Mouse (Mus musculus): ENCODE results near the gene Pla1a.

Pla1a gene

DNA sequence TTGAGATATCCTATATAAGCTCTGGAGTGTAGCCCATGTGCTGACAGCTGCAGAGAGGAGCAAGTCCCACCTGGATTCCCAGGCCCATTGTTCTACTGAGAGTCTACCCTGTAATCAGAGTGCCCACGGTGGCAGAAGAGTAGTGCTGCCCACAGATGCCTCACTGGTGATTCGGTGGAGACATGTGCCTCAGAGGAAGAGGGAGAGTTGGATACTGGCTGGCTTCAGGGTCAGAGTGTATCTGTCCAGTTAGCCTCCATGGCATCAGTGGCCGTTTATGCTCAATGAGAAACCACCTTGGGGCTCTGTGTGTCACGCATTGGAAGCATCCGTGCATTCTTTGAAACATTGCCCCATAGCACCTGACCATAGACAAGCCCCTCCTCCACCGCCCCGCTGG, 69.3 kb downstream of the Pla1a start:
- DNase-seq = no peak

DNA sequence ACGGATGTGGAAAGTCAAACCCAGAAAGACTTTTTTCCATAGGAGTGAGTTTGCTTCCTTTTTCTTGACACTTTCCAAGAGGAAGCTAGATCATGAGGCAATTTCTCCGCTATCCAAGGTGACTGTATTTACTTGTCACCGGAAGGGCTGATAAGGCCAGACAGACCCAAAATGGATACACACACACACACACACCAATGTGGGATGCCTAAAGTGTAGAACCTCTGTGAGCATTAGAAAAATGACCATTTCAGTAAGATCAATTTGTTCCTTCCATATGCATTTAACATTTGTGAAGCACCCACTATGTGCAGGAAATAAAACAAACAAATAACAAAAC, 69.7 kb downstream of the Pla1a start:
- DNase-seq = no peak

DNA sequence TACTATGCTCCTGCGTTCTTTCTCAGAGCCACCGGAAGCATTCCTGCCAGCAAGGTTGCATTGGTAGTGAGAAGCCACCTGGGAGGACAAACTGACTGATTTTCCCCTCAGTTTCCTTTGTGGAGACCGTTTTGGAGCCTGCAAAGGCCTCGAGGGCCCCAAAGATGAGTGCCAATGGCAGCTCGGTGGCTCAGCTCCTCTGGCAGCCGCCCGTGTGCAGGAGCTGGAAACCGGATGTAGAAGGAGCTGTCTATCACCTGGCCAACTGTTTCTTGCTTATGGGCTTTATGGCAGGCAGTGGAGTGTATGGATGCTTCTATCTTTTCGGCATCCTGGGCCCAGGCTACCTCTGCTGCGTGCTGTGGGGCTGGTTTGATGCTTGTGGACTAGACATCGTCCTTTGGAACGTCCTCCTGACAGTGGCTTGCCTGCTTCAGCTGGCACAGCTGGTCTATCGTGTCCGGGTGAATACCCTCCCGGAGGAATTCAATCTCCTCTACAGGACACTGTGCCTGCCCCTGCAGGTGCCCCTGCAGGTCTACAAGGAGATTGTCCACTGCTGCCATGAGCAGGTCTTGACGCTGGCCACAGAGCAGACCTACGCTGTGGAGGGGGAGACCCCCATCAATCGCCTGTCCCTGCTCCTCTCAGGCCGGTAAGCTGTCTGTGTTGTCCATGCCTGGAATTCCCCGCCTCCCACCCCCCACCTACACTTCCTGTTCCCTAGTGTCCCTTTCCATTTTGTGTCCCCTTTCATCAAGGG, 70.3 kb downstream of the Pla1a start:
- DNase-seq = no peak

DNA sequence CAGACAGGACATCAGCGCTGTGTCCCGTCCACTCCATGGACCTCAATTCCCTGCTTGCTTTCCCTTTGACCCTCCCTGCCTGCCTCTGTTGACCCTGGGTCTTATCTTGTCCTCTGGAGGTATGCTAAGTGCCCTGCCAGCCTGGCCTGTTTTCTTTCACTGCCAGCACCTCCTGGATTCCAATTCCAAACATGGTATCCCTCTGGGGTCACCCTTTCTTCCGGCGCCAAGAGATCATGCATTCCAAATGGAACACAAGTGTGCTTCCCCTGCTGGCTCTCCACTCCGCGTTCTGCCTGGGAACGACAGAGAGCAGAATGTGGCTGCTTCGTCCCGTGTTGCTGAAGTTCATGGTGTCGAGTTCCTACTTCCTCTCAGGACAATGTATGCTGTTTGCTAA, 71.0 kb downstream of the Pla1a start, which contains the start of gene Popdc2:
Gene Popdc2, plus strand, starts transcription at position 277 of the 400 bp plus-strand sequence.
- DNase-seq = no peak

DNA sequence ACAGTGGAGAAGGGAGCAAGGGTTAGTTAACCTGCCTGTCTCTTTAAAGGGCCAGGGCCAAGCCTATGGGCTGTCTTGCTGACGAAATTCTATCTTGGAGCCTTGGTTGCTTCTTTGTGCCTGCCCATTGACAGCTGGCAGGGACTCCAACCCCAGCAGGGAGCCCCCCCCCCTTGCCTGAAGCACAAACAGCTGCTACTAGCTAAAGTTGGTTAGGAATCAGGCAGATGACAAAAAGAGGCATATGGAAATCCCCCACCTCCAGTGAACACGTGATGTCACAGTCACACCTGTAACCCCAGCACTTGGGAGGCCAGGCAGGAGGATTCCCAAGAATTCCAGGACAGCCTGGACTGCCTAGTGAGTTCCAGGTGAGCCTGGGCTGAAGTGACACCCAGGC, 72.6 kb downstream of the Pla1a start:
- no peak for DNase-seq

DNA sequence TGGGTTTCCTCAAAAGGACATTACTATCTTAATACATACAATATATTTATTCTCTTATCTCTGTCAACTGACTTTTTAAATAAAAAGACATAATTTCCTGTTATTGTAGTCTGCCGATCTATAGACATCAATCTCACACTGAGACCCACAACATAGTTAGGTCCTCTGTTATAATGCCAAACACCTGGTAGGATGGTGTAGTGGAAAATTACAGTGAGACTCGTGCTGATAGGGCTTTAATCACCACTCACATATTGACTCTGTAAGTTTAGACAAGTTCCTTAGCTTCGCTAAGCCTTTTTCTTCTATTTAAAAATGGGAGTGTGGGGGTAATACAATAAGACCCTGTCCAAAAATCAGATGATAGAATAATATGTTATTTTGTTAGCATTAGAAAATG, 73.1 kb downstream of the Pla1a start:
- no peak for DNase-seq

DNA sequence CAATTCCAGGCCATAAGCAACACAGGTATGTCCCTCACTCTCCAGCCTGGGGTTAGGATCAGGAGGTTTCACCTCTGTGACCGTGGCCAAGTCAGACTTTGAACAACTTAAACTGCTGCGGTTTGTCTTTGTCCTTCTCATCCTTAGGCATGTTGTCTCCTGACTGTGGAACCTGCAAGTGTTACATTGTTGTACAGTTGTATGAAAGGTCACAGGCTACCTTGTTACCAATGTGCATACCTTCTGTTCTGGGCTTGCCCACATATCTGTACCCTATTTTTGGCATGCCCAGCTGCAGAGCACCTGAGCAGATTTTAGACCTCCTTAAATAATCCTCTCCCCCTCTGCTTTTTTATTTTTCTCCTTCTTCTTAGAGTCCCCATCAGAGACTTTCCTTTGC, 73.7 kb downstream of the Pla1a start:
- DNase-seq = no peak

DNA sequence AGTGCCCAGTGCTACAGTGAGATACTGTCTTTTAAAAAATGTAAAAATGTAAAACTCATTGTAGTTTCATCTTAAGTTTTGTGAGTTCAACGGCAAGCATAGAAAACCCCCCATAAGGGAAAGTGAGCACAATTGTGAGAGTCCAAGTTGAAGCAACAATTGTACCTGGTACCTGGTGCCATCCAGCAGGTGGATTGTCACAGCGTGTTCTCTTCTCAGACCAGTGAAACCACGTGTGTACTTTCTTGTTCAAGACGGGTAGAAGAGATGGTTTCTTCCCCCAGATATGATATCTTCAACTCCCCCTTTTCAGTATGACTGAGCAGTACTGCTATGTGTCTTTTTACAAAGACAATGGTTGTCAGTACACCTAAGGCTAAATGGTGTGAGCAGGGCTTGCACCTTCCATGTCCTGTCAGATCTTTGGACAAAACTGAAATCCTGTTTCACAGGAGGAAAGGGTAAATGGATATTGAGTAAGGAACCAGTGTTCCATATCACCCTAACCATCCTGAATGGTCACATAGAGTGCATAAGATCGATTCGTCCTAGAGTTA, 74.6 kb downstream of the Pla1a start:
- DNase-seq = no peak

DNA sequence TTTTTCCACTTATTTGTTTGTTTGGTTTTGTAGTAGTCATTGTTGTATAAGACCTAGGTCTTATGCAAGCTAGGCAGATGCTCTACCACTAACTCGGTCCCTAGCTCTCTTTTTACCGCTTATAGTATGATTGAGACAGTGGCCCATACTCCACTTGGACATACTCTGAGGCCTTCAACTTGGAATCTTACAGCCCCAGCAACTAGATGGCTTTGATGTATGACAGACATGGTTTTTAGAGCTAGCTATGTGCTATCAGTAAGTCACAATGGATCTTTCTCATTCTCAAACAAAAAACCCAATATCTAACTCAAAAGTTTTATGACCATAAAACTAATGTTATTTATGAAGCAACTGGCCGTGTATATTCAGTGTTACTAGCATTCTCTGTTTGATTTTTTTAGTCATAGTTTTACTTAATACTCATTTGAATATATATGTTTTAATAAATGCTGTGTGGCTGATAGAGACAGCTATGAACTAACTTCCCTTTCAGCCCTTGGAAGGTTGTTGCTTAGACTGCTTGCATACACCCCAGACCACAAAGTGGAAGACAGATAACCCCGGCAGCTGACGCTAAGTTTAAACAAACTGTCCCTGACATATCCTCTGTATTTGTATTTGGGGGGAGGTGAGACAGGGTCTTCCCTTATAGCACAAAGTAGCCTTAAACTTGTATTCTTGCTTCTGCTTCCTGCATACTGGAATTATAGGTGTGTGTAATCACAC, 78.6 kb downstream of the Pla1a start:
- DNase-seq = no peak

DNA sequence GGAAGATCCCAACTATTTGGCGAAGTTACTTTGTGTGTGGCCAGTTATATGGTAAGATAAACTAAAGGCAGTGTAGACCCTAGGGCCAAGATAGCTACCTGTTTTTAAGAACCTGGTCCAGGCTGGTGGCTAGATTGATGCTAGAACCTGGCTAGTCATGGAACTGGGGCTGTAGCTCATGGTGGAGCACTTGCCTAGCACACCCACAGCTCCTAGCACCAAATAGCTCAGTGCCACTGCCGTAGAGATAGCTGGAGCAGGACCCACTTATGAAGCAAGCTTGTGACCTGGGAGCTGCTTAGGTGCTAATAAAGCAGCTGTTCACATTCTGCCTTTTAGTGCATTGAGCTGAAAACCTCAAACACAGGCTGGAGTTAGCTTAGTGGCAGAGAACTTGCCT, 79.3 kb downstream of the Pla1a start:
- DNase-seq = no peak

DNA sequence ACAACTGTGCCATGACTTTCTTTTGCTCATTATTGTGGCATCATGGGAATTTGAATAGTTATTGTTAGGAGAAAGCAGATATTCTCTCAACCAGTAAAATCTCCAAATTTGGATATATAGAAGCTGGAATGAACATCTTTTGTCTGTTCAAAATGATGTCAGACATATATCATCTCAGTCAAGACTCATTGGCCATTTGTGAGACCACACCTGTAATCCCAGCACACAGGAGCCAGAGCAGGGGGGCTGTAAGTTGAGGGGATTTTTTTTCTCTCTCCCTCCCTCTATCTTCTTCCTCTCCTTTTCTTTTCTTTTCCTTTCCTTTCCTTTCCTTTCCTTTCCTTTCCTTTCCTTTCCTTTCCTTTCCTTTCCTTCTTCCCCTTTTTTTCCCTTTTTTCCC, 80.1 kb downstream of the Pla1a start:
- no peak for DNase-seq

DNA sequence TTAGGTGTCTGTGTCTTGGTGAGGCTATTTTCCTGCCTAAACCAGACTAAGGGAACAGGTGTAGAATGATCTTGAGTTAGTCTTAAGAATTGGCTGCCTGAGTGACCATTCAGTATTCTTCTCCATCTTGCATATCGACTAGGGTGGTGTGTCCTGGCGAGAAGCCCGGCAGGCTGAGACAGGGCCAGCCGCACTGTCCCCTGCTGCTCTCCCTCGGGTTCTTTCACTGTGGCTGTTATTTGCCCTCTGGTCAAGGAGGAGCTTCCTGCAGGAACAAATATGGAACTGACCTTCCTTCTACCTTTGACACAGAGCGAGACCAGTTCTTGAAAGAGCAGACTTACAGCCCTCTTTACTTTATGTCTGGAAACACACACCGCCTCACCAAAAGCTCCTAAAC, 80.9 kb downstream of the Pla1a start:
- DNase-seq = peak; percentile 15

DNA sequence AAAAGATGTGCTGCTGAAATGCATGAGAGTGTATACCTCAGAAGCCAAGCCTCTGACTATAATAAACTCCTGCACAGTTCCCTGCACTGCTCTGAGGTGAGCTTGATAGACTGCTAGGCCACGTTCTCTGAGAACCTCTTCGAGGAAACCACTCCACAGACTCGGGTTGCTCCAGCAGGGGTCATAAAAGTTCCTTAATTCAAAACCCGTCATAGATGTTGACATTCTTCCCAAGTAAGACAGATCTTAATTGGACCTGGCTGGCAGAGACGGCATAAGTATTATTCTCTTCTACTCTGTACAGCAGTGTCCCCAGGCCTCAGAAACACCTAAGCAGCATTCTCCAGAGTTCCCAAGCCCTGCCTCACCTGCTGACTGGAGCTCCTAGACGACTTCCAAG, 82.0 kb downstream of the Pla1a start:
- DNase-seq = no peak

DNA sequence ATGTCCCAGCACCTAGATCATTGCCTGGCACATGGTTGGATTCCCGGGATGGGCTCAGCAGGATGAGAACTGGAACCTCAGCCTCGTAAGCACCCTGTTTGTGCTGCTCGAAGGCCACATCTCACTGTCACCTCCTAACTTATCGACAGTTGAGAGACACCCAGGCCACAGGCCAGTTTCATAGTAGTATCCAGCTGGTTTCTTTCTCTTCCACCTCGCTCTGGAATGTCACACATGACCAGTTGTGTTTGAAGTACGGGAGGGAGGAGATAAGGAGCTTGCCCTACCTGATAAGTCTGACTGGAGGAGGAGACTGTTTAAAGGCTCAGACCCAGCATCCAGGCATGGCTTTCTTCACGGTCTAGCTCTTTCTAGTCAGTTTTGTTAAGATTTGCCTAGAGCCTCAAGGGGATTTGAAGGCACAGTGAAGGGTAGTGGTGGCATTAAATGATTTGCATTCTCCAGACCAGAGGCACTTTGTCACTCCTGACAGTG, 82.5 kb downstream of the Pla1a start:
- no peak for DNase-seq

DNA sequence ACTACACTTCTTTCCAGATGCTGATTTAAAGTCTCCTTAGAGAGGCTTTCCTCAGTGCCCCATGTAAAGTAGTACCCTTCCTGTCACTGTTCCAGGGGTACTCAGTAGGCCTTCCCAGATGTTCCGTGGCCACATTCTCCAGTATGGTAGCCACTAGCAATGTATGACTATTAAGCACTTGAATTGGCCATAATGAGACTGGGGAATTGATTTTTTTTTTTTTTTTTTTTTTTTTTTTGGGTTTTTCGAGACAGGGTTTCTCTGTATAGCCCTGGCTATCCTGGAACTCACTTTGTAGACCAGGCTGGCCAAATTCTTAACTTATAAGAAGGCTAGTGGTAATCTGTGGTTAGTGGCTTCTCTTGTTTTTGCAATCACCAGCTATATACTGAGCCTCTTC, 83.1 kb downstream of the Pla1a start:
- DNase-seq = no peak

DNA sequence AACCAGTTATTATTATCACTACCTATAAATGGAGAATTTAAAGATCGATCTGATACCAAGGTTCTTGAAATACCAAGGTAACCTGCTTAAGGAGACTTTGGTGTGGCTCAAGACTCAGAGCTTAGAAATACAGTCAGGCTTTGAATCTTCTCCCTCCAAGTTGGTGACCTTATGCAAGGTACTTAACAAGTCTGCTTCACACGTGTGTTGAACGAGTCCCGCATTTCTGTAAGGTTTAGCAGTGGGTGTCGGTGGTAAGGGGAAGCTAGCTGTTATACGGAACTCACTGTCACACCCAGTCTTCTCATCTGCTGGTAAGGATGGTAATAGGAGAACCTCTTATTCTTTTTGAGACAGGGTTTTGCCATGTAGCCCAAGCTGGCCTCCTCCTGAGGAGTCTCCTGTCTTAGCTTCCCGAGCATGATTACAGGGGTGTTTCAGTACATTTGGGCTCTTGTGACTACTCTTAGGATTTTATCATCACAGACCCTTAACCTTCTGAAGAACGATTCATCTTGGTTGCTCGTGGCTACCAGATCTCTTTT, 84.7 kb downstream of the Pla1a start:
- no peak for DNase-seq

DNA sequence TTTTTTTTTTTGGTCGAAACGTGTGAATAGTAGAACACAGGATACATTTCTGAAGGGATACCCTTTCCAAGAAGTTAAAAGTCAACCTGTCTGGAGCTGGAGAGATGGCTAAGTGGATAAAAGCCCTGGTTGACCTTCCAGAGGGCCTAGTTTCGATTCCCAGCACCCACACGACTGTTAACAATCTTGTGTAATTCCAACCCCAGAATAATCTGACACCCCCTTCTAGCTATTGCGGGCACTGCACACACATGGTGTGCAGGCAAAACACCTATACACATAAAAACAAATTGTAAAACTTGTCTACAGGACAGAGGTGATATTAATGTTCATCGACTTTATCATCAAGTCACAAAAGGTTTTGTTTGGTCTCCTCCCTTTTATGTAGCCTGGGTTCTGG, 85.4 kb downstream of the Pla1a start:
- DNase-seq = no peak

DNA sequence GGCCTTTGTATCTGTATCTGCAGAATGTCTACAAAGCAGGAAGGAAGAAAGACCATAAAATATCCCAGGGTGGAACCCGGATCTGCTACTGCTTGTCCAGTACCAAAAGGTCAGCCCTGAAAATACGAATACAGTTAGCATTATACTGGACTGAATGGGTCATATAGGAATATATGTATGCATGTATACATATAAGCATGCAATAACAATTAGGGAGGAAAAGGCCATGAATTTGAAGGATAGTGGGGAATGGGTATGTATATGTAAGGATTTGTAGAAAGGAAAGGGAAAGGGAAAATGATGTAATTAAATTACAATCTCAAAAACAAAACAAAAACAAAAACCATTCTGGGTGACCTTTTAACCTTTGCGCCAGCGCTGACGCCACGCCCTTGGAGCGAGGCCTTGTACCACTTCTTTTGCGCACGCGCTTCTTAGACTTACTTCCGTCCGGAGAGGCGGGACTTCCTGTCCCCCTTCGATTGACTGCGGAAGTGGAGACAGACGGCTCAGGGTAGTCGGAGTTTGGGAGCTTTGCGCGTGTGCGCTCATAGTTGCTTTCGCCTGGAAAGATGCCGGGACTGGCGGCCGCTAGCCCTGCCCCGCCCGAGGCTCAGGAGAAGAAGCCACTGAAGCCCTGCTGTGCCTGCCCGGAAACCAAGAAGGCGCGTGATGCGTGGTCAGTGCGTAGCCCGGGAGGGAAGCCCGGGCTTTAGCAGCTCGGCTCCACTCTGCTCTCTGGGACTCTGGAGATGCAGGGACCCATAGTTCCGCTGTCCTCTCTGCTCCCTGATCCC, 86.2 kb downstream of the Pla1a start, which contains the start of the genes Cox17 and Gm21987:
Gene Cox17, plus strand, starts transcription at position 463 of the 797 bp plus-strand sequence.
Gene Gm21987, plus strand, starts transcription at position 512 of the 797 bp plus-strand sequence.
- peak; percentile 93 for DNase-seq

Measured in kidney, adult 18-20 months (tissue).